Mouse (Mus musculus): ENCODE measurements at regions not wholly inside any gene's neighbourhood (a gene's known extent, or its start where the extent isn't known, plus 50 kb on each side); places are given as distances from the start of the nearest gene placed in this dataset.
A peak's percentile ranks its signal among the peaks of the same experiment; 100 is the strongest.
"Not testable (repeated sequence)": the region's sequence is repeated elsewhere in the genome, so short reads cannot be mapped to it uniquely, and the experiment has no call there.

GRCm38 (mm10) chr5:16937840-16938239 lies 146.2 kb downstream of the Gm28710 start:
- no peaks in the 10 kb centered on the region for H3K4me1 ChIP-seq (ENCODE audit: insufficient read depth, low read length)
- H3K27me3 ChIP-seq (ENCODE audit: insufficient read depth, low read length), result no peaks in the 10 kb centered on the region
- H3K9me3 ChIP-seq (ENCODE audit: low read length), result no peaks in the 10 kb centered on the region
- no peak overlapping the region for H3K27ac ChIP-seq (ENCODE audit: low read depth, low read length)
- peak; percentile 89 for TF ChIP-seq CTCF (IDR thresholded peaks at IDR 0.05)
- 68% methylated on average over 1 of the region's 1 CpGs for WGBS
- DNase-seq (ENCODE audit: low spot score) (peak; percentile 81), ATAC-seq (ENCODE audit: low FRiP score) (0 out of 2 replicates have a peak, but pooled peaks have one; percentile 63)
- H3K4me2 ChIP-seq (ENCODE audit: low read depth, low read length, poor library complexity, severe bottlenecking), result no peak overlapping the region
- H3K4me3 ChIP-seq (ENCODE audit: low read depth, low read length), result no peak overlapping the region
- H3K36me3 ChIP-seq (ENCODE audit: insufficient read depth, low read length), result no peaks in the 10 kb centered on the region
- no peak overlapping the region for H3K9ac ChIP-seq (replicated peaks; ENCODE audit: low read length, poor library complexity, severe bottlenecking)

GRCm38 (mm10) chr5:16947430-16947829 lies 155.8 kb downstream of the Gm28710 start:
- no peak overlapping the region for H3K9ac ChIP-seq (replicated peaks; ENCODE audit: low read length, poor library complexity, severe bottlenecking)
- H3K4me1 ChIP-seq (ENCODE audit: insufficient read depth, low read length), result no peaks in the 10 kb centered on the region
- no peaks in the 10 kb centered on the region for H3K9me3 ChIP-seq (ENCODE audit: low read length)
- WGBS, result 36% methylated on average over 1 of the region's 1 CpGs
- DNase-seq (ENCODE audit: low spot score), result peak; percentile 55
- no peak overlapping the region for H3K4me2 ChIP-seq (ENCODE audit: low read depth, low read length, poor library complexity, severe bottlenecking)
- no peak overlapping the region for H3K4me3 ChIP-seq (ENCODE audit: low read depth, low read length)
- H3K27me3 ChIP-seq (ENCODE audit: insufficient read depth, low read length), result no peaks in the 10 kb centered on the region
- TF ChIP-seq CTCF (IDR thresholded peaks at IDR 0.05), result peak; percentile 66
- ATAC-seq (ENCODE audit: low FRiP score), result no peak
- H3K36me3 ChIP-seq (ENCODE audit: insufficient read depth, low read length), result no peaks in the 10 kb centered on the region
- no peak overlapping the region for H3K27ac ChIP-seq (ENCODE audit: low read depth, low read length)

GRCm38 (mm10) chr5:16967735-16968134 lies 176.1 kb downstream of the Gm28710 start:
- no peak overlapping the region for H3K4me3 ChIP-seq (ENCODE audit: low read depth, low read length)
- no peaks in the 10 kb centered on the region for H3K4me1 ChIP-seq (ENCODE audit: insufficient read depth, low read length)
- no peak overlapping the region for H3K4me2 ChIP-seq (ENCODE audit: low read depth, low read length, poor library complexity, severe bottlenecking)
- 54% methylated on average over 4 of the region's 4 CpGs for WGBS
- H3K9ac ChIP-seq (replicated peaks; ENCODE audit: low read length, poor library complexity, severe bottlenecking), result no peak overlapping the region
- no peaks in the 10 kb centered on the region for H3K36me3 ChIP-seq (ENCODE audit: insufficient read depth, low read length)
- DNase-seq (ENCODE audit: low spot score) (peak; percentile 2), ATAC-seq (ENCODE audit: low FRiP score) (no peak)
- H3K27ac ChIP-seq (ENCODE audit: low read depth, low read length), result no peak overlapping the region
- no peak for TF ChIP-seq CTCF (IDR thresholded peaks at IDR 0.05)
- H3K27me3 ChIP-seq (ENCODE audit: insufficient read depth, low read length), result no peaks in the 10 kb centered on the region
- no peaks in the 10 kb centered on the region for H3K9me3 ChIP-seq (ENCODE audit: low read length)

- not testable (repeated sequence) for ATAC-seq (ENCODE audit: low FRiP score); H3K36me3 ChIP-seq (ENCODE audit: insufficient read depth, low read length); H3K9ac ChIP-seq (replicated peaks; ENCODE audit: low read length, poor library complexity, severe bottlenecking); H3K27me3 ChIP-seq (ENCODE audit: insufficient read depth, low read length); DNase-seq (ENCODE audit: low spot score); H3K9me3 ChIP-seq (ENCODE audit: low read length); H3K4me1 ChIP-seq (ENCODE audit: insufficient read depth, low read length); H3K27ac ChIP-seq (ENCODE audit: low read depth, low read length); H3K4me2 ChIP-seq (ENCODE audit: low read depth, low read length, poor library complexity, severe bottlenecking); H3K4me3 ChIP-seq (ENCODE audit: low read depth, low read length)
- 26% methylated on average over 1 of the region's 1 CpGs for WGBS
Measured at GRCm38 (mm10) chr5:16968817-16969216, 177.2 kb downstream of the Gm28710 start.

GRCm38 (mm10) chr5:16973206-16973896 lies 181.7 kb downstream of the Gm28710 start:
- WGBS, result 91% methylated on average over 1 of the region's 1 CpGs
- no peak for TF ChIP-seq CTCF (IDR thresholded peaks at IDR 0.05)
- no peak overlapping the region for H3K4me2 ChIP-seq (ENCODE audit: low read depth, low read length, poor library complexity, severe bottlenecking)
- H3K9ac ChIP-seq (replicated peaks; ENCODE audit: low read length, poor library complexity, severe bottlenecking), result no peak overlapping the region
- H3K27ac ChIP-seq (ENCODE audit: low read depth, low read length), result no peak overlapping the region
- no peak for ATAC-seq (ENCODE audit: low FRiP score)
- no peaks in the 10 kb centered on the region for H3K36me3 ChIP-seq (ENCODE audit: insufficient read depth, low read length)
- H3K4me3 ChIP-seq (ENCODE audit: low read depth, low read length), result no peak overlapping the region
- no peaks in the 10 kb centered on the region for H3K27me3 ChIP-seq (ENCODE audit: insufficient read depth, low read length)
- H3K4me1 ChIP-seq (ENCODE audit: insufficient read depth, low read length), result no peaks in the 10 kb centered on the region
- no peak for DNase-seq (ENCODE audit: low spot score)
- H3K9me3 ChIP-seq (ENCODE audit: low read length), result no peaks in the 10 kb centered on the region

GRCm38 (mm10) chr5:16976006-16976405 lies 184.4 kb downstream of the Gm28710 start:
- no peak overlapping the region for H3K4me3 ChIP-seq (ENCODE audit: low read depth, low read length)
- H3K27me3 ChIP-seq (ENCODE audit: insufficient read depth, low read length), result no peaks in the 10 kb centered on the region
- no peak for TF ChIP-seq CTCF (IDR thresholded peaks at IDR 0.05)
- 93% methylated on average over 2 of the region's 2 CpGs for WGBS
- no peak overlapping the region for H3K4me2 ChIP-seq (ENCODE audit: low read depth, low read length, poor library complexity, severe bottlenecking)
- H3K9me3 ChIP-seq (ENCODE audit: low read length), result no peaks in the 10 kb centered on the region
- no peak overlapping the region for H3K9ac ChIP-seq (replicated peaks; ENCODE audit: low read length, poor library complexity, severe bottlenecking)
- ATAC-seq (ENCODE audit: low FRiP score) (no peak), DNase-seq (ENCODE audit: low spot score) (no peak)
- no peaks in the 10 kb centered on the region for H3K36me3 ChIP-seq (ENCODE audit: insufficient read depth, low read length)
- H3K27ac ChIP-seq (ENCODE audit: low read depth, low read length), result no peak overlapping the region
- H3K4me1 ChIP-seq (ENCODE audit: insufficient read depth, low read length), result no peaks in the 10 kb centered on the region

Data from midbrain, postnatal 0 days (tissue).